Mouse (Mus musculus): ENCODE data around the gene Fhad1. TPM values are rescaled to one million over a fixed set of nuclear protein-coding genes. Genes with fewer than 3 reads are reported as not detected.

Fhad1 gene
- polyA plus RNA-seq, 1 experiment, result 0.07 TPM

DNA sequence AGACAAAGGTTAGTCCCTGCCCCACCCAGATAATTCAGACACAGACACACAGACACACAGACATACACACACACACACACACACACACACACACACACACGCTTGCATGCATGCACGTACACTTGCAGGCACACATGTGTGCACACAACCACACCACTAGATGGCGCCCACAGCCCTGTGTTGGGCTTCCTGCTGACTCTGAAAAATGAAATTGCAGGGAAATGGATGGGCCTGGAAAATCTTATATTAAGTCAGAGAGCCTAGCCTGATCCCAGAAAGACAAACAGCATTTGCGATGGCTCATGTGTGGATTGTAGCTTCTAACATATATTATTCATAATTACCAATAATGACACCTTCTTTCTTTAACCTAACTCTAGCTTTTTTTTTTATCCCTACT lies 38.7 kb downstream of the Fhad1 start:
- peak; percentile 49 for TF ChIP-seq CTCF (IDR thresholded peaks at IDR 0.05; ENCODE audit: control insufficient read depth, insufficient read depth, insufficient read length)
- no peak for TF ChIP-seq MYOG (IDR thresholded peaks at IDR 0.05; ENCODE audit: control insufficient read depth, extremely low read depth, insufficient read length)
- Histone ChIP-seq H3ac (ENCODE audit: control insufficient read depth, insufficient read length, low read depth) (no peak overlapping the region), H3K4me3 (ENCODE audit: insufficient read depth, poor library complexity, severe bottlenecking) (no peak overlapping the region), H3K36me3 (ENCODE audit: control insufficient read depth, insufficient read depth) (no peaks in the 10 kb centered on the region), H3K27me3 (ENCODE audit: control insufficient read depth, insufficient read depth, insufficient read length) (no peaks in the 10 kb centered on the region), H3K79me3 (ENCODE audit: low read depth) (no peaks in the 10 kb centered on the region), H3K79me2 (ENCODE audit: control insufficient read depth, insufficient read depth) (no peaks in the 10 kb centered on the region)

GRCm38 (mm10) chr4:141964575-141964974 lies 50.3 kb downstream of the Fhad1 start:
- no peaks in the 10 kb centered on the region for H3K27me3 ChIP-seq (ENCODE audit: control insufficient read depth, insufficient read depth, insufficient read length)
- TF ChIP-seq FOSL1 (IDR thresholded peaks at IDR 0.05; ENCODE audit: insufficient read depth, low read length, poor library complexity, severe bottlenecking) (no peak), CEBPB (IDR thresholded peaks at IDR 0.05; ENCODE audit: low read depth) (no peak), MYOG (IDR thresholded peaks at IDR 0.05; ENCODE audit: control insufficient read depth, extremely low read depth, insufficient read length) (no peak), CTCF (IDR thresholded peaks at IDR 0.05; ENCODE audit: control insufficient read depth, insufficient read depth, insufficient read length) (no peak), MAX (IDR thresholded peaks at IDR 0.05) (no peak)
- H3K4me3 ChIP-seq (ENCODE audit: insufficient read depth, poor library complexity, severe bottlenecking), result no peak overlapping the region
- H3K36me3 ChIP-seq (ENCODE audit: control insufficient read depth, insufficient read depth), result no peaks in the 10 kb centered on the region
- H3ac ChIP-seq (ENCODE audit: control insufficient read depth, insufficient read length, low read depth), result no peak overlapping the region
- H3K79me3 ChIP-seq (ENCODE audit: low read depth), result no peaks in the 10 kb centered on the region
- no peaks in the 10 kb centered on the region for H3K79me2 ChIP-seq (ENCODE audit: control insufficient read depth, insufficient read depth)

GRCm38 (mm10) chr4:141963907-141964306 lies 51.0 kb downstream of the Fhad1 start:
- Histone ChIP-seq H3K79me2 (ENCODE audit: control insufficient read depth, insufficient read depth) (no peaks in the 10 kb centered on the region), H3K79me3 (ENCODE audit: low read depth) (no peaks in the 10 kb centered on the region), H3K36me3 (ENCODE audit: control insufficient read depth, insufficient read depth) (no peaks in the 10 kb centered on the region), H3ac (ENCODE audit: control insufficient read depth, insufficient read length, low read depth) (no peak overlapping the region), H3K27me3 (ENCODE audit: control insufficient read depth, insufficient read depth, insufficient read length) (no peaks in the 10 kb centered on the region), H3K4me3 (ENCODE audit: insufficient read depth, poor library complexity, severe bottlenecking) (no peak overlapping the region)
- no peak for TF ChIP-seq MYOG (IDR thresholded peaks at IDR 0.05; ENCODE audit: control insufficient read depth, extremely low read depth, insufficient read length)
- no peak for TF ChIP-seq USF1 (IDR thresholded peaks at IDR 0.05; ENCODE audit: low read depth)
- TF ChIP-seq CTCF (IDR thresholded peaks at IDR 0.05; ENCODE audit: control insufficient read depth, insufficient read depth, insufficient read length), result no peak
- no peak for TF ChIP-seq FOSL1 (IDR thresholded peaks at IDR 0.05; ENCODE audit: insufficient read depth, low read length, poor library complexity, severe bottlenecking)

- Histone ChIP-seq H3K79me2 (ENCODE audit: control insufficient read depth, insufficient read depth) (no peaks in the 10 kb centered on the region), H3K36me3 (ENCODE audit: control insufficient read depth, insufficient read depth) (no peaks in the 10 kb centered on the region), H3K27me3 (ENCODE audit: control insufficient read depth, insufficient read depth, insufficient read length) (no peaks in the 10 kb centered on the region), H3K79me3 (ENCODE audit: low read depth) (no peaks in the 10 kb centered on the region), H3K4me3 (ENCODE audit: insufficient read depth, poor library complexity, severe bottlenecking) (no peak overlapping the region), H3ac (ENCODE audit: control insufficient read depth, insufficient read length, low read depth) (no peak overlapping the region)
- TF ChIP-seq MAX (IDR thresholded peaks at IDR 0.05) (no peak), CTCF (IDR thresholded peaks at IDR 0.05; ENCODE audit: control insufficient read depth, insufficient read depth, insufficient read length) (no peak), MYOD1 (IDR thresholded peaks at IDR 0.05; ENCODE audit: control insufficient read depth, insufficient read length, low read depth) (no peak)
Measured at GRCm38 (mm10) chr4:141962811-141963685, 51.8 kb downstream of the Fhad1 start.

GRCm38 (mm10) chr4:141960037-141960436 lies 54.8 kb downstream of the Fhad1 start:
- Histone ChIP-seq H3K4me3 (ENCODE audit: insufficient read depth, poor library complexity, severe bottlenecking) (no peak overlapping the region), H3K79me3 (ENCODE audit: low read depth) (no peaks in the 10 kb centered on the region)

DNA sequence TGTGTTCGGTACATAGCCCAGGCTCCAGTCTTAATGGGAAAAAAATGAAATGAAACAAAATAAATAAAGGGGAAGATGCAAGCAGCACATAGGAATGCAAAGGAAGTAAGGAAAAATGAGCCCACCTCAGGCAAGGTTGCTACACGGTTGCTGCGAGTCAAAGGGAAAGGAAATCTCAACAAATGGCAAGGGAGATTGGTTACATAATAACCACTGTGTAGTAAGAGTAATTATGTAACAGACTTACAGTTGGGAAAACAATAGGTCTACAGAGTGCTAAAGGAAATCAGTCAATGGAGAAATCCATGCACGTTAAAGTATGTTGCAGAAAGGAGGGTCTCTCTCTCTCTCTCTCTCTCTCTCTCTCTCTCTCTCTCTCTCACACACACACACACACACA lies 55.3 kb downstream of the Fhad1 start:
- no peak overlapping the region for H3ac ChIP-seq (ENCODE audit: control insufficient read depth, insufficient read length, low read depth)
- H3K79me2 ChIP-seq (ENCODE audit: control insufficient read depth, insufficient read depth), result no peaks in the 10 kb centered on the region
- no peaks in the 10 kb centered on the region for H3K79me3 ChIP-seq (ENCODE audit: low read depth)
- no peaks in the 10 kb centered on the region for H3K36me3 ChIP-seq (ENCODE audit: control insufficient read depth, insufficient read depth)
- no peak overlapping the region for H3K4me3 ChIP-seq (ENCODE audit: insufficient read depth, poor library complexity, severe bottlenecking)
- no peaks in the 10 kb centered on the region for H3K27me3 ChIP-seq (ENCODE audit: control insufficient read depth, insufficient read depth, insufficient read length)
- no peak for TF ChIP-seq MAX (IDR thresholded peaks at IDR 0.05)
- TF ChIP-seq MYOG (IDR thresholded peaks at IDR 0.05; ENCODE audit: control insufficient read depth, extremely low read depth, insufficient read length), result no peak
- TF ChIP-seq USF1 (IDR thresholded peaks at IDR 0.05; ENCODE audit: low read depth), result no peak
- no peak for TF ChIP-seq CEBPB (IDR thresholded peaks at IDR 0.05; ENCODE audit: low read depth)
- no peak for TF ChIP-seq CTCF (IDR thresholded peaks at IDR 0.05; ENCODE audit: control insufficient read depth, insufficient read depth, insufficient read length)
- TF ChIP-seq FOSL1 (IDR thresholded peaks at IDR 0.05; ENCODE audit: insufficient read depth, low read length, poor library complexity, severe bottlenecking), result no peak
- no peak for TF ChIP-seq MYOD1 (IDR thresholded peaks at IDR 0.05; ENCODE audit: control insufficient read depth, insufficient read length, low read depth)

More at GRCm38 (mm10) chr4:141960037-141960436, 54.8 kb downstream of the Fhad1 start:
- Histone ChIP-seq H3K27me3 (ENCODE audit: control insufficient read depth, insufficient read depth, insufficient read length) (no peaks in the 10 kb centered on the region), H3K79me2 (ENCODE audit: control insufficient read depth, insufficient read depth) (no peaks in the 10 kb centered on the region), H3ac (ENCODE audit: control insufficient read depth, insufficient read length, low read depth) (no peak overlapping the region), H3K36me3 (ENCODE audit: control insufficient read depth, insufficient read depth) (no peaks in the 10 kb centered on the region)
- TF ChIP-seq CEBPB (IDR thresholded peaks at IDR 0.05; ENCODE audit: low read depth) (no peak), MYOG (IDR thresholded peaks at IDR 0.05; ENCODE audit: control insufficient read depth, extremely low read depth, insufficient read length) (no peak), MYOD1 (IDR thresholded peaks at IDR 0.05; ENCODE audit: control insufficient read depth, insufficient read length, low read depth) (no peak), CTCF (IDR thresholded peaks at IDR 0.05; ENCODE audit: control insufficient read depth, insufficient read depth, insufficient read length) (no peak), MAX (IDR thresholded peaks at IDR 0.05) (no peak), FOSL1 (IDR thresholded peaks at IDR 0.05; ENCODE audit: insufficient read depth, low read length, poor library complexity, severe bottlenecking) (no peak), USF1 (IDR thresholded peaks at IDR 0.05; ENCODE audit: low read depth) (no peak)

All from C2C12 (cell line).